Mouse (Mus musculus): ENCODE results near the gene Gm44579. TPM values are rescaled to one million over a fixed set of nuclear protein-coding genes. Genes with fewer than 3 reads are reported as not detected.

Gene Gm44579
- polyA plus RNA-seq, 1 experiment from 2014 or later: not detected

DNA sequence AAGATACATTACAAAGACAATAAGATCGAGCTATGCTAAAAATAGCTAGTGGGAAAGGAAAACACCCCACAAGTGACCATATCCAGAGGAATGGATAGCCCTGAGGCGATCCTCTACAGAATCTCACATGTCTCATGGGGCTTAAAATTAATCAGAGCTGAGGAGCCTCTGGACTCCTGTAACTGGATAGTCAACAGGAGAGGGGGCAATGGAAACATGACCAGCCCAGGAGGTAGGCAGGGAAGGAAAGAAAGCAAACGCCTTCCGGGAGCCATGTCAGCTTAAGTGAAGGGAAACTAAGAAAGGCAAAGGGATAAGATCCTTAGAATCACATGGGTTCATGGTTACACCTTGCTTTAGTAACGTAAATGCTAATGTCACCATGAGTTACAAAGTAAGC is 80.0 kb downstream of the Gm44579 start:
- H3K36me3 ChIP-seq (replicated peaks; ENCODE audit: control insufficient read depth, insufficient read depth, low read depth, low read length): no peaks in the 10 kb centered on the region; the same call in none of the 2 replicates

GRCm38 (mm10) chr15:98139763-98140162 is 81.0 kb downstream of the Gm44579 start:
- no peak for DNase-seq (ENCODE audit: low spot score)
- Histone ChIP-seq H3K9ac (replicated peaks; ENCODE audit: low read length) (no peak overlapping the region), H3K4me3 (ENCODE audit: low read depth, low read length) (no peak overlapping the region), H3K27me3 (ENCODE audit: control insufficient read depth, insufficient read depth, low read length) (no peaks in the 10 kb centered on the region), H3K36me3 (replicated peaks; ENCODE audit: control insufficient read depth, insufficient read depth, low read depth, low read length) (peaks cover 4% of the 10 kb centered on the region), H3K27ac (replicated peaks; ENCODE audit: low read depth, low read length) (no peak overlapping the region), H3K9me3 (replicated peaks; ENCODE audit: control insufficient read depth, low read length) (no peaks in the 10 kb centered on the region), H3K4me2 (ENCODE audit: low read depth, low read length) (no peak overlapping the region), H3K4me1 (ENCODE audit: control insufficient read depth, insufficient read depth, low read length) (no peaks in the 10 kb centered on the region)
- ATAC-seq (replicated peaks; ENCODE audit: insufficient number of reproducible peaks, low FRiP score, low TSS enrichment, low read depth): no peak
- WGBS: 87% methylated on average over 7 of the region's 7 CpGs

More for the DNA sequence above, 80.0 kb downstream of the Gm44579 start:
- Histone ChIP-seq H3K4me3 (ENCODE audit: low read depth, low read length) (no peak overlapping the region), H3K9me3 (replicated peaks; ENCODE audit: control insufficient read depth, low read length) (no peaks in the 10 kb centered on the region), H3K4me2 (ENCODE audit: low read depth, low read length) (no peak overlapping the region), H3K9ac (replicated peaks; ENCODE audit: low read length) (no peak overlapping the region), H3K27ac (replicated peaks; ENCODE audit: low read depth, low read length) (no peak overlapping the region), H3K27me3 (ENCODE audit: control insufficient read depth, insufficient read depth, low read length) (no peaks in the 10 kb centered on the region), H3K4me1 (ENCODE audit: control insufficient read depth, insufficient read depth, low read length) (no peaks in the 10 kb centered on the region)
- ATAC-seq (replicated peaks; ENCODE audit: insufficient number of reproducible peaks, low FRiP score, low TSS enrichment, low read depth): no peak
- no peak for DNase-seq (ENCODE audit: low spot score)
- 78% methylated on average over 5 of the region's 5 CpGs for WGBS

DNA sequence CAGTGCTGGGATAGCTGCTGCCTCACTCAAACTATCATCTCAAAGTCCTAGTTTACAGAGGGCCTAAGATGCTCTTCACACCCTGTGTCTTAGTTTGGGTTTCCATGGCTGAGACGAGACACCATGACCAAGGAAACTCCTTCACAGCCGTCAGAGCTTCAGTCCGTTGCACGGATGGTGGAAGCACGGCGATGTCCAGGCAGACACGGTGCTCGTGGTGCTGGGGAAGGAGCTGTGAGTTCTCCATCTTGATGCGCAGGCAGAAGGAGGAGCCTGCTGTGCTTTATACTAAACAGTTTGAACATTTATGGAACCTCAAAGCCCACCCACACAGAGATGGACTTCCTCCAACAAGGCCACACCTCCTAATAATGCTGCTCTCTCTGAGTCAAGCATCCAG is 83.9 kb downstream of the Gm44579 start:
- Histone ChIP-seq H3K4me1 (ENCODE audit: control insufficient read depth, insufficient read depth, low read length) (no peaks in the 10 kb centered on the region), H3K27ac (replicated peaks; ENCODE audit: low read depth, low read length) (no peak overlapping the region), H3K27me3 (ENCODE audit: control insufficient read depth, insufficient read depth, low read length) (no peaks in the 10 kb centered on the region), H3K36me3 (replicated peaks; ENCODE audit: control insufficient read depth, insufficient read depth, low read depth, low read length) (peaks cover 4% of the 10 kb centered on the region), H3K9me3 (replicated peaks; ENCODE audit: control insufficient read depth, low read length) (no peaks in the 10 kb centered on the region), H3K9ac (replicated peaks; ENCODE audit: low read length) (no peak overlapping the region), H3K4me2 (ENCODE audit: low read depth, low read length) (no peak overlapping the region), H3K4me3 (ENCODE audit: low read depth, low read length) (no peak overlapping the region)
- 92% methylated on average over 9 of the region's 9 CpGs for WGBS
- no peak for ATAC-seq (replicated peaks; ENCODE audit: insufficient number of reproducible peaks, low FRiP score, low TSS enrichment, low read depth)
- DNase-seq (ENCODE audit: low spot score): no peak

Other genes with a start within 250 kb of the Gm44579 start
- gene Col2a1, start 216.3 kb downstream of the Gm44579 start, polyA plus RNA-seq (2014; fragmentation: Nextera tagmentation; extraction: Ambion mirVana): 161 and 177 TPM in 2 replicates
- 36.8 and 37.4 TPM in 2 replicates for gene Pfkm, start 128.4 kb downstream of the Gm44579 start, polyA plus RNA-seq (2014; fragmentation: Nextera tagmentation; extraction: Ambion mirVana)
- 44.2 and 45.7 TPM in 2 replicates for gene Senp1, start 127.2 kb downstream of the Gm44579 start, polyA plus RNA-seq (2014; fragmentation: Nextera tagmentation; extraction: Ambion mirVana)
- gene Asb8, start 55.4 kb downstream of the Gm44579 start, polyA plus RNA-seq (2014; fragmentation: Nextera tagmentation; extraction: Ambion mirVana): 47.8 and 53.2 TPM in 2 replicates
- 2.5 and 4.2 TPM in 2 replicates for gene Ccdc184, start 53.8 kb downstream of the Gm44579 start, polyA plus RNA-seq (2014; fragmentation: Nextera tagmentation; extraction: Ambion mirVana)
- gene Olfr288, start 25.4 kb downstream of the Gm44579 start, polyA plus RNA-seq (2014; fragmentation: Nextera tagmentation; extraction: Ambion mirVana): not detected in 2 replicates
- not detected in 2 replicates for gene Olfr287, start 79 bp upstream of the Gm44579 start, polyA plus RNA-seq (2014; fragmentation: Nextera tagmentation; extraction: Ambion mirVana)
- gene Olfr286, start 13.5 kb upstream of the Gm44579 start, polyA plus RNA-seq (2014; fragmentation: Nextera tagmentation; extraction: Ambion mirVana): not detected in 2 replicates
- gene H1fnt, start 36.3 kb upstream of the Gm44579 start, polyA plus RNA-seq (2014; fragmentation: Nextera tagmentation; extraction: Ambion mirVana): not detected in 2 replicates
- gene Zfp641, start 75.2 kb upstream of the Gm44579 start, polyA plus RNA-seq (2014; fragmentation: Nextera tagmentation; extraction: Ambion mirVana): 0.26 and 0.50 TPM in 2 replicates
- gene Olfr285, start 96.4 kb upstream of the Gm44579 start, polyA plus RNA-seq (2014; fragmentation: Nextera tagmentation; extraction: Ambion mirVana): not detected in 2 replicates
- gene Olfr284, start 120.0 kb upstream of the Gm44579 start, polyA plus RNA-seq (2014; fragmentation: Nextera tagmentation; extraction: Ambion mirVana): not detected in 2 replicates
- gene Olfr283, start 160.0 kb upstream of the Gm44579 start, polyA plus RNA-seq (2014; fragmentation: Nextera tagmentation; extraction: Ambion mirVana): not detected in 2 replicates
- gene Olfr282, start 210.2 kb upstream of the Gm44579 start, polyA plus RNA-seq (2014; fragmentation: Nextera tagmentation; extraction: Ambion mirVana): not detected in 2 replicates
- not detected in 2 replicates for gene Olfr281, start 231.6 kb upstream of the Gm44579 start, polyA plus RNA-seq (2014; fragmentation: Nextera tagmentation; extraction: Ambion mirVana)
- gene OR5BS1P, start 248.9 kb upstream of the Gm44579 start, polyA plus RNA-seq (2014; fragmentation: Nextera tagmentation; extraction: Ambion mirVana): not detected in 2 replicates

All from embryonic facial prominence, embryonic 11.5 days (tissue).